Mouse (Mus musculus) CH12.LX (cell line): ENCODE results near the gene St14. TPM values are rescaled to one million over a fixed set of nuclear protein-coding genes. Genes with fewer than 3 reads are reported as not detected.

Experiments used
- DNase-seq: peaks from one replicate; pipeline ENCODE4 v3.0.0-alpha.2; 2013; ENCODE audit errors: extremely low read depth
- H3K27ac ChIP-seq: 2 replicates; pipeline ENCODE4 v1.5.1; 2012; ENCODE audit warnings: low read depth, mild to moderate bottlenecking, control low read depth, moderate library complexity; ENCODE audit not compliant: insufficient read depth
- H3K27me3 ChIP-seq: replicated peaks from 2 replicates; pipeline ENCODE3; 2012; ENCODE audit warnings: inconsistent platforms
- H3K36me3 ChIP-seq, 2 experiments: replicated peaks in 1 of 2; 2 replicates each; pipeline versions ENCODE3 to v1.6.1; 2012; ENCODE audit warnings: inconsistent platforms in 1 of 2, low read length in 1 of 2, mild to moderate bottlenecking in 1 of 2, mixed read lengths in 1 of 2, moderate library complexity in 1 of 2; ENCODE audit not compliant: control insufficient read depth in 1 of 2, insufficient read depth in 1 of 2
- H3K4me1 ChIP-seq, 2 experiments: 2 replicates each; pipeline ENCODE4 v1.6.1; 2012; ENCODE audit warnings: inconsistent platforms in 1 of 2, moderate library complexity in 1 of 2; ENCODE audit not compliant: insufficient read depth in 2 of 2, control insufficient read depth in 1 of 2
- H3K4me2 ChIP-seq: 2 replicates; pipeline ENCODE4 v1.6.1; 2012; ENCODE audit warnings: low read depth, mild to moderate bottlenecking, control low read depth; ENCODE audit not compliant: poor library complexity, insufficient read depth, severe bottlenecking
- H3K4me3 ChIP-seq, 3 experiments: fragments of 150-350 bp in 1 of 3; sonication (generic) in 1 of 3; replicated peaks in 1 of 3; 2 replicates each; pipeline versions ENCODE3 to v1.5.1; 2011 to 2012; ENCODE audit warnings: low read depth in 2 of 3, low read length in 2 of 3, mild to moderate bottlenecking in 2 of 3, moderate library complexity in 2 of 3, control low read depth in 1 of 3, improper control_type of control experiment in 1 of 3, inconsistent platforms in 1 of 3, mixed read lengths in 1 of 3; ENCODE audit not compliant: poor library complexity in 1 of 3
- H3K79me2 ChIP-seq: replicated peaks from 2 replicates; pipeline ENCODE4 v1.6.1; 2012; ENCODE audit warnings: mild to moderate bottlenecking, moderate library complexity; ENCODE audit not compliant: control insufficient read depth, poor library complexity, insufficient read depth, severe bottlenecking; ENCODE audit errors: extremely low read depth
- H3K9ac ChIP-seq: 2 replicates; pipeline ENCODE4 v1.6.1; 2012; ENCODE audit warnings: low read depth, mild to moderate bottlenecking, control low read depth, moderate library complexity; ENCODE audit not compliant: insufficient read depth
- H3K9me3 ChIP-seq: replicated peaks from 2 replicates; pipeline ENCODE3; 2012; ENCODE audit warnings: low read length, inconsistent platforms, mixed read lengths
- BHLHE40 ChIP-seq: IDR thresholded peaks from 2 replicates; pipeline ENCODE4 v1.6.1; 2011; ENCODE audit warnings: mild to moderate bottlenecking, low read depth, low read length, improper control_type of control experiment
- CHD2 ChIP-seq: IDR thresholded peaks from 2 replicates; pipeline ENCODE4 v1.6.1; 2011; ENCODE audit warnings: low read length, improper control_type of control experiment
- HCFC1 ChIP-seq: IDR thresholded peaks from 2 replicates; pipeline ENCODE4 v1.6.1; 2012; ENCODE audit warnings: low read depth, mild to moderate bottlenecking, inconsistent platforms, low read length, improper control_type of control experiment
- JUND ChIP-seq: conservative IDR thresholded peaks from 2 replicates; pipeline ENCODE4 v1.6.1; 2011; ENCODE audit warnings: low read depth, low read length, improper control_type of control experiment
- MAFK ChIP-seq: IDR thresholded peaks from 2 replicates; pipeline ENCODE4 v1.6.1; 2011; ENCODE audit warnings: low read length, improper control_type of control experiment; ENCODE audit not compliant: insufficient replicate concordance
- MAX ChIP-seq: IDR thresholded peaks from 2 replicates; pipeline ENCODE4 v1.6.1; 2011; ENCODE audit warnings: low read length, improper control_type of control experiment
- MAZ ChIP-seq: IDR thresholded peaks from 2 replicates; pipeline ENCODE4 v1.6.1; 2012; ENCODE audit warnings: low read depth, mild to moderate bottlenecking, inconsistent platforms, low read length, improper control_type of control experiment, moderate library complexity
- MEF2A ChIP-seq: IDR thresholded peaks from 2 replicates; pipeline ENCODE4 v1.6.1; 2014; ENCODE audit warnings: low read depth, mild to moderate bottlenecking, inconsistent platforms, low read length, improper control_type of control experiment, borderline replicate concordance
- MXI1 ChIP-seq: IDR thresholded peaks from 2 replicates; pipeline ENCODE4 v1.6.1; 2011; ENCODE audit warnings: mild to moderate bottlenecking, low read depth, low read length, improper control_type of control experiment
- NELFE ChIP-seq: IDR thresholded peaks from 2 replicates; pipeline ENCODE4 v1.6.1; 2011; ENCODE audit warnings: low read depth, low read length, improper control_type of control experiment
- PAX5 ChIP-seq: IDR thresholded peaks from 2 replicates; pipeline ENCODE4 v1.6.1; 2012; ENCODE audit warnings: low read length, inconsistent platforms, mixed read lengths
- POLR2A ChIP-seq: IDR thresholded peaks from 2 replicates; pipeline ENCODE4 v1.6.1; 2011; ENCODE audit warnings: low read depth, mild to moderate bottlenecking, improper control_type of control experiment, low read length
- SIN3A ChIP-seq: IDR thresholded peaks from 2 replicates; pipeline ENCODE4 v1.6.1; 2012; ENCODE audit warnings: low read length, improper control_type of control experiment, inconsistent platforms
- TCF12 ChIP-seq: IDR thresholded peaks from 2 replicates; pipeline ENCODE4 v1.6.1; 2014; ENCODE audit warnings: low read depth, mild to moderate bottlenecking, inconsistent platforms, low read length, improper control_type of control experiment
- dilution Hi-C: fragments of 300-500 bp; cut with MboI; formaldehyde crosslinking; loops from 2 replicates; pipeline ENCODE4 v1.14.3; 2020; ENCODE audit warnings: low sequenced_read_pairs; ENCODE audit not compliant: extremely low pct_unique_long_range_greater_than_20kb, extremely low pct_ligation_motif_present
- in situ Hi-C: fragments of 300-500 bp; cut with MboI; formaldehyde crosslinking; loops from 3 replicates; pipeline ENCODE4 v1.14.3; 2019; ENCODE audit warnings: low sequenced_read_pairs, low pct_ligation_motif_present, low pct_unique_long_range_greater_than_20kb, mixed read lengths
- polyA plus RNA-seq: library from polyadenylated mRNA; unstranded; fragments of >175 nt; gene quantifications from 2 replicates; pipeline ENCODE4 v1.2.1, GENCODE M21; 2012; ENCODE audit warnings: low read depth; ENCODE audit not compliant: insufficient read length
- total RNA-seq, 2 experiments: library from RNA; depleted of rRNA; stranded (reverse); fragments of 300-350 nt in 1 of 2; fragments of >200 nt in 1 of 2; gene quantifications; 2 replicates each; pipeline ENCODE4 v1.2.3; 2012 to 2014

The St14 gene
- total and polyA plus RNA-seq, 3 experiments, result 4.3 to 10.9 (median 8.6) TPM

GRCm38 (mm10) chr9:31176379-31177130 lies 44.9 kb upstream of the St14 start:
- TF ChIP-seq NELFE (no peak), POLR2A (no peak), MAX (no peak), TCF12 (no peak), MEF2A (no peak), JUND (no peak)
- H3K4me2 ChIP-seq, result no peak overlapping the region
- H3K9ac ChIP-seq, result no peak overlapping the region
- no peaks in the 10 kb centered on the region for H3K79me2 ChIP-seq
- no peak overlapping the region for H3K27ac ChIP-seq
- no peaks in the 10 kb centered on the region for H3K9me3 ChIP-seq
- peaks cover 0 to 33% of the 10 kb centered on the region in 2 experiments for H3K36me3 ChIP-seq
- H3K27me3 ChIP-seq, result no peaks in the 10 kb centered on the region
- peaks cover 0 to 9% of the 10 kb centered on the region in 2 experiments; a peak in 2 of 4 replicates for H3K4me1 ChIP-seq
- dilution Hi-C loops, result no loop called here
- in situ Hi-C loops, result loop anchor here (10.0 kb wide), 1 partner anchor 168 kb away; no protein-coding TSS in a partner anchor
- H3K4me3 ChIP-seq, result no peak overlapping the region
- DNase-seq, result peak; percentile 11

- no peaks in the 10 kb centered on the region for H3K9me3 ChIP-seq
- H3K27me3 ChIP-seq, result no peaks in the 10 kb centered on the region
- H3K27ac ChIP-seq, result no peak overlapping the region
- H3K4me2 ChIP-seq, result no peak overlapping the region
- peaks cover 0 to 9% of the 10 kb centered on the region in 2 experiments; a peak in 2 of 4 replicates for H3K4me1 ChIP-seq
- in situ Hi-C loops, result loop anchor here (10.0 kb wide), 1 partner anchor 169 kb away; no protein-coding TSS in a partner anchor
- no peak overlapping the region for H3K9ac ChIP-seq
- TF ChIP-seq MAZ (no peak), MEF2A (no peak), SIN3A (no peak), HCFC1 (no peak), MXI1 (no peak), TCF12 (no peak), BHLHE40 (no peak), PAX5 (no peak), CHD2 (no peak), MAFK (no peak)
- peaks cover 0 to 33% of the 10 kb centered on the region in 2 experiments for H3K36me3 ChIP-seq
- no peaks in the 10 kb centered on the region for H3K79me2 ChIP-seq
- no peak for DNase-seq
- H3K4me3 ChIP-seq, result no peak overlapping the region
- dilution Hi-C loops, result no loop called here
Observed at GRCm38 (mm10) chr9:31175978-31176377, 44.3 kb upstream of the St14 start.
